Mouse (Mus musculus): Measurements from ENCODE around the gene Zranb1. TPM values are rescaled to one million over a fixed set of nuclear protein-coding genes. Genes with fewer than 3 reads are reported as not detected.

The Zranb1 gene
- total and polyA plus RNA-seq, 3 experiments: 11.3 to 17.6 (median 11.6) TPM

DNA sequence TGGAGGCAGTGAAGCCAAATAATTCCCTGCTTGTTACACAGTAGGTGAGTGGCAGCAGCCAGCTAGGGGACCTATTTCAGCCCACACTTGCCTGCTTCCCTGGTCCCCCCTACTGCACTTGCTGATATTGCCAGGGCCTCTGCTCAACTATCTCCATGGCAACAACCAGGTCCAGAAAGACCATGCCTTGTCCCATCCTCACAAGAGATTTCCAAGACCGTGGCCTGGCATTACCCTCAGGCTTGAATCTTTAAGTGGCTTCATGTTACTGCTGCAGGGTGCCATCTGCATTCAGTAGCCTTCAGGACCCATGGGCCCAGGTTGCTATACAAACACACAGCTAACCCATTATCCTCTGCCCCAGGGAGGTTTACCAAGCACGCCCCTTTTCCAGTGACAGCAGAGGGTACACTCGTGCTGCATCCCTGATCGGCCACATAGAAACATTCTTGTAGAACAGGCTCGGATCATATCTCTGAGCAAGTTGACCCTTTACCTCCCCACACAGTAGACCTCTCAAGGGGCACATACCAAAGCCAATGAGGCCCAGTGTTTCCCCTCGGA, 63.8 kb downstream of the Zranb1 start:
- peaks cover 12 to 96% of the 10 kb centered on the region in 2 experiments for H3K36me3 ChIP-seq (replicated peaks in 1 of 2; ENCODE audit: control insufficient read depth in 1 of 2, insufficient read depth in 1 of 2, low read length in 1 of 2)
- in situ Hi-C loops (cut with MboI; ENCODE audit: low pct_ligation_motif_present, low pct_unique_long_range_greater_than_20kb, low sequenced_read_pairs): loop anchor here (10.0 kb wide), 1 partner anchor 60 kb away; the partner anchor contains the start of gene Zranb1

DNA sequence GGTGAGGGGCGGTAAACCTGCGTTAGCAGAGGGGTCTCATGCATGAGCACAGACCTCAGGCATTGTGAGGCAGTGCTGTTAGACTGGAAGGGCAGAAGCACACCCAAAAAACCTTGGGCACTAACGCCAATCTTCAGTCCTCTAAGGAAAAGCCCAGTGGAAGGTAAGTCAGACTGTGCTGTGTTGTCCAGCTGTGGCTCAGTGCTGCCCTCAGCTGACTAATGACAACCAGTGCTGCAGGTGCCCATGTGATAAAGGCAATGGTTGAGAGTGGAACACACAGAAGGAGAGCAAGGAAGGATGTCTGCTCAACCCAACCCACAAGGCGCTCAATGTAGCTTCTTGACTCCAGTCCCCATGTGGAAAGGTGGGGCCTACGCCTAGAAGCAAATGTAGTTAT, 65.4 kb downstream of the Zranb1 start:
- peak; percentile 33 for DNase-seq (ENCODE audit: extremely low read depth)
- dilution Hi-C loops (cut with MboI; ENCODE audit: extremely low pct_ligation_motif_present, extremely low pct_unique_long_range_greater_than_20kb, low sequenced_read_pairs) (no loop called here), in situ Hi-C loops (cut with MboI; ENCODE audit: low pct_ligation_motif_present, low pct_unique_long_range_greater_than_20kb, low sequenced_read_pairs) (loop anchor here (10.0 kb wide), 1 partner anchor 62 kb away; the partner anchor contains the start of gene Zranb1)
- no peak overlapping the region for H3K4me3 ChIP-seq (replicated peaks in 1 of 3; ENCODE audit: low read depth in 2 of 3, low read length in 2 of 3, poor library complexity in 1 of 3)
- H3K79me2 ChIP-seq (replicated peaks; ENCODE audit: control insufficient read depth, extremely low read depth, insufficient read depth, poor library complexity, severe bottlenecking): no peaks in the 10 kb centered on the region
- peaks cover 9 to 95% of the 10 kb centered on the region in 2 experiments for H3K36me3 ChIP-seq (replicated peaks in 1 of 2; ENCODE audit: control insufficient read depth in 1 of 2, insufficient read depth in 1 of 2, low read length in 1 of 2)
- H3K4me1 ChIP-seq (ENCODE audit: control insufficient read depth in 1 of 2, insufficient read depth in 2 of 2): peaks cover 0 to 4% of the 10 kb centered on the region in 2 experiments; a peak in 2 of 4 replicates
- H3K9me3 ChIP-seq (replicated peaks; ENCODE audit: low read length): no peaks in the 10 kb centered on the region
- no peak overlapping the region for H3K4me2 ChIP-seq (ENCODE audit: insufficient read depth, low read depth, poor library complexity, severe bottlenecking)
- no peak overlapping the region for H3K9ac ChIP-seq (ENCODE audit: insufficient read depth, low read depth)
- TF ChIP-seq CTCF (conservative IDR thresholded peaks at IDR 0.05 in 1 of 2, IDR thresholded peaks at IDR 0.05 in 1 of 2; ENCODE audit: low read depth in 2 of 2, low read length in 2 of 2) (peak; percentile 21 to 76; a peak in 2 of 4 replicates), ZC3H11A (IDR thresholded peaks at IDR 0.05; ENCODE audit: low read depth, low read length) (0 out of 2 replicates have a peak, but pooled peaks have one; percentile 5), IRF4 (IDR thresholded peaks at IDR 0.05; ENCODE audit: low read depth, low read length) (peak; percentile 15; the same call in 1 of the 2 replicates), GABPA (IDR thresholded peaks at IDR 0.05; ENCODE audit: insufficient replicate concordance, low read depth, low read length) (no peak), MAX (IDR thresholded peaks at IDR 0.05; ENCODE audit: low read length) (peak; percentile 15; the same call in 1 of the 2 replicates), ZMIZ1 (IDR thresholded peaks at IDR 0.05; ENCODE audit: low read depth, low read length) (no peak), NELFE (IDR thresholded peaks at IDR 0.05; ENCODE audit: low read depth, low read length) (no peak), SMC3 (IDR thresholded peaks at IDR 0.05; ENCODE audit: low read depth, low read length) (peak; percentile 76), MXI1 (IDR thresholded peaks at IDR 0.05; ENCODE audit: low read depth, low read length) (no peak), RAD21 (IDR thresholded peaks at IDR 0.05; ENCODE audit: low read depth, low read length) (peak; percentile 57)
- no peak overlapping the region for H3K27ac ChIP-seq (ENCODE audit: insufficient read depth, low read depth)
- H3K27me3 ChIP-seq (replicated peaks): no peaks in the 10 kb centered on the region

More for the DNA sequence above, 63.8 kb downstream of the Zranb1 start:
- H3K4me2 ChIP-seq (ENCODE audit: insufficient read depth, low read depth, poor library complexity, severe bottlenecking): no peak overlapping the region
- H3K79me2 ChIP-seq (replicated peaks; ENCODE audit: control insufficient read depth, extremely low read depth, insufficient read depth, poor library complexity, severe bottlenecking): no peaks in the 10 kb centered on the region
- H3K27ac ChIP-seq (ENCODE audit: insufficient read depth, low read depth): no peak overlapping the region
- H3K27me3 ChIP-seq (replicated peaks): no peaks in the 10 kb centered on the region
- TF ChIP-seq BHLHE40 (IDR thresholded peaks at IDR 0.05; ENCODE audit: low read depth, low read length) (no peak), MAX (IDR thresholded peaks at IDR 0.05; ENCODE audit: low read length) (no peak), ZMIZ1 (IDR thresholded peaks at IDR 0.05; ENCODE audit: low read depth, low read length) (no peak), MXI1 (IDR thresholded peaks at IDR 0.05; ENCODE audit: low read depth, low read length) (no peak), JUND (conservative IDR thresholded peaks at IDR 0.05; ENCODE audit: low read depth, low read length) (no peak), CHD1 (IDR thresholded peaks at IDR 0.05; ENCODE audit: low read depth, low read length) (no peak), MAFK (IDR thresholded peaks at IDR 0.05; ENCODE audit: insufficient replicate concordance, low read length) (no peak), SIN3A (IDR thresholded peaks at IDR 0.05; ENCODE audit: low read length) (no peak), E2F4 (IDR thresholded peaks at IDR 0.05; ENCODE audit: insufficient replicate concordance, low read depth, low read length) (no peak), ZNF384 (IDR thresholded peaks at IDR 0.05; ENCODE audit: low read depth, low read length) (no peak)
- no peaks in the 10 kb centered on the region for H3K9me3 ChIP-seq (replicated peaks; ENCODE audit: low read length)
- no peak overlapping the region for H3K4me3 ChIP-seq (replicated peaks in 1 of 3; ENCODE audit: low read depth in 2 of 3, low read length in 2 of 3, poor library complexity in 1 of 3)
- H3K4me1 ChIP-seq (ENCODE audit: control insufficient read depth in 1 of 2, insufficient read depth in 2 of 2): no peaks in the 10 kb centered on the region
- DNase-seq (ENCODE audit: extremely low read depth): no peak
- dilution Hi-C loops (cut with MboI; ENCODE audit: extremely low pct_ligation_motif_present, extremely low pct_unique_long_range_greater_than_20kb, low sequenced_read_pairs): no loop called here
- H3K9ac ChIP-seq (ENCODE audit: insufficient read depth, low read depth): no peak overlapping the region
